Mouse (Mus musculus): ENCODE measurements at regions not wholly inside any gene's neighbourhood (a gene's known extent, or its start where the extent isn't known, plus 50 kb on each side); places are given as distances from the start of the nearest gene placed in this dataset.

- TF ChIP-seq CTCF (conservative IDR thresholded peaks at IDR 0.05; ENCODE audit: insufficient read depth, insufficient read length, low read depth, low read length) (no peak), POLR2A (IDR thresholded peaks at IDR 0.05; ENCODE audit: low read depth, low read length) (no peak)
Observed at GRCm38 (mm10) chr13:83932761-83933160, 289.3 kb upstream of the Tmem161b start.
